Comparison of ENCODE assay signal across 21 mouse cellular contexts in the genomic region with DNA sequence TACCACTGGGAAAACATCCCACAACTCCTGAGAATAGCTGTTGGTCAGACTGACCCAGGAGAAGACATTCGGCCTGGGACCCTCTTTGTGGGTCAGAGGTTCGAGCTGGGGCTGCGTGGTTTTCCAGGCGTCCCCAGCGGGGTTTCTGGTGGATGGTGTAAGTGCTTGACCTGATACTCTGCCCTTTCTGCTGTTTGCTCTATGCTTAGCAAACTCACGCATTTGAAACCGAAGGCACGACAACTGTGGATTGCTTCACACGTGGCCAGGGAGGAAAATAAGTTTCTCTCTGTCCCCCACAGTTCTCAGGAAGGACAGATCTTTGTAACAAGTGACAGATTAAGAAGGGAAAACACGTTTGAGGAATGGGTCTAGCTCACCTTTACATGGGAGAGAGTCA. TPM values are rescaled to one million over a fixed set of nuclear protein-coding genes. Genes with fewer than 3 reads are reported as not detected.
"Had no signal": no experiment of that assay in that cellular context is flagged by ENCODE, and none has a peak within 500 bp of the region (broad histone marks: within the 10 kb centered on the region; RNA-seq: fewer than 3 reads in every experiment).

No protein-coding gene starts in this region.

- H3K9me3 ChIP-seq: limb, embryonic 12.5 days; limb, embryonic 15.5 days; lung, embryonic 15.5 days; midbrain, embryonic 13.5 days; neural tube, embryonic 13.5 days had no signal

- H3K27me3 ChIP-seq: limb, embryonic 12.5 days; limb, embryonic 15.5 days; lung, embryonic 15.5 days; midbrain, embryonic 13.5 days; neural tube, embryonic 13.5 days had no signal

- H3K4me1 ChIP-seq: limb, embryonic 12.5 days; limb, embryonic 15.5 days; lung, embryonic 15.5 days; midbrain, embryonic 13.5 days; neural tube, embryonic 13.5 days had no signal

- DNase-seq: kidney, adult 2 months; kidney, postnatal 25 days; layer of hippocampus, adult 9-11 months; left cerebral cortex, postnatal 4 days; lung, adult 18-20 months; lung, postnatal 10 days; retina, postnatal 1 day; right cerebral cortex, postnatal 25 days; thymus, adult 18-20 months; thymus, postnatal 36 days had no signal

- H3K27ac ChIP-seq: kidney, postnatal 0 days; layer of hippocampus, adult 2 months; limb, embryonic 12.5 days; limb, embryonic 15.5 days; lung, embryonic 15.5 days; midbrain, embryonic 13.5 days; neural tube, embryonic 13.5 days had no signal

- H3K4me2 ChIP-seq: limb, embryonic 12.5 days; limb, embryonic 15.5 days; lung, embryonic 15.5 days; midbrain, embryonic 13.5 days; neural tube, embryonic 13.5 days had no signal

- H3K4me3 ChIP-seq: layer of hippocampus, adult 2 months; limb, embryonic 12.5 days; limb, embryonic 15.5 days; lung, embryonic 15.5 days; midbrain, embryonic 13.5 days; myocyte; neural tube, embryonic 13.5 days had no signal

- ATAC-seq: intestine, postnatal 0 days; midbrain, embryonic 13.5 days; midbrain, embryonic 16.5 days had no signal

- H3K9ac ChIP-seq: limb, embryonic 12.5 days; limb, embryonic 15.5 days; lung, embryonic 15.5 days; midbrain, embryonic 13.5 days; neural tube, embryonic 13.5 days had no signal

- H3K36me3 ChIP-seq: limb, embryonic 12.5 days; limb, embryonic 15.5 days; lung, embryonic 15.5 days; midbrain, embryonic 13.5 days; neural tube, embryonic 13.5 days had no signal

RNA-seq across cellular contexts. Expression of a gene that starts 26.8 kb away (rescaled TPM):
- total RNA-seq: megakaryocyte-erythroid progenitor cell, adult 5-6 weeks had no signal
- polyA plus RNA-seq: myocyte had no signal
